Mouse (Mus musculus) cerebellum, adult 9-10 months (tissue): Measurements from ENCODE around the gene Heatr3.

Experiments
- DNase-seq: peaks from one replicate; pipeline ENCODE4 v3.0.0; 2022

Gene Heatr3

DNA sequence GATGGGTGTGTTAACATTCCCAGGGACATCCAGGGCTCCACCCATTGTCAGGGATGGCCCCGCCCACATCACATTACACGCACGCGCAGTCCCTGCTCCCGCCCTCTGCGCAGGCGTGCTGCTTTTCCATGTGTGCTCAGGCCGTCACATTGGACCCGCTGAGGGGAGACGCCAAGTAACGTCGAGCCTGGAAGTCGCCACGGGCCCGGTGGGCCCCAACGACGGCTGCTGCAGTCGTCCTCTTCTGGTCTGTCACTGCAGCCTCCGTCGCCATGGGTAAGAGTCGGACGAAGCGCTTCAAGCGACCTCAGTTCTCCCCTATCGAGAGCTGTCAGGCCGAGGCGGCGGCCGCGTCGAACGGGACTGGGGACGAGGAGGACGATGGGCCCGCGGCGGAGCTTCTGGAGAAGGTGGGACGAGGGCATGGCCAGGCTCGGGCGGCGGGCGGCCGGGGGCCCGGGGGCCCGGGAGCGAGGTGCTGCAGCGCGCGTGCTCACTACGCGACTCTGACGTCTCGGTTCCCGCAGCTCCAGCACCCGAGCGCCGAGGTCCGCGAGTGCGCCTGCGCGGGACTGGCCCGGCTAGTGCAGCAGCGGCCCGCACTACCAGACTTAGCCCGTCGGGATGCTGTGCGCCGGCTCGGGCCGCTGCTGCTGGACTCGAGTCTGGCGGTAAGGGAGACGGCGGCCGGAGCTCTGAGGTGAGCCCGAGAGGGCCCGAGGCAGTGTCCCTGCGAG lies at the start of gene Heatr3:
TSS of gene Heatr3 (plus strand) at position 108 of the 737 bp plus-strand sequence.
- peak; percentile 97 for DNase-seq

GRCm38 (mm10) chr8:88088006-88088405 lies 49.6 kb upstream of the Heatr3 start:
- DNase-seq: no peak

DNA sequence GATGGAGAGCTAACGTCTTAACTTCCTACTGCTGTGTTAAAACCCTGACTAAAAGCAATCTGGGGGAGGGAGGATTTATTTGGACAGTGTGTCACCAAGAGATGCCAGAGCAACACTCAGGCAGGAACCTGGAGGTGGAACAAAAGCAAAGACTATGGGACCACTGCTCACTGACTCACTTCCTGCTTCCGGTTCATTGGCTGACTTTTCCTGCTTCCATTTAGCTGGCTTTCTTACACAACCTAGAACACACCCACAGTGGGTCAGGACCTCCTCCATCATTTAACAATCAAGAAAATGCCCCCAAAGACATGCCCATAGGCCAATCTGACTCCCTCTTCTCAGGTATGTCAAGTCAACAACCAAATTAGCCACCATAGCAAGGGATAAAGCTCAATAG lies 46.0 kb upstream of the Heatr3 start:
- no peak for DNase-seq

- DNase-seq: no peak
Observed at GRCm38 (mm10) chr8:88093367-88093766, 44.3 kb upstream of the Heatr3 start.

DNA sequence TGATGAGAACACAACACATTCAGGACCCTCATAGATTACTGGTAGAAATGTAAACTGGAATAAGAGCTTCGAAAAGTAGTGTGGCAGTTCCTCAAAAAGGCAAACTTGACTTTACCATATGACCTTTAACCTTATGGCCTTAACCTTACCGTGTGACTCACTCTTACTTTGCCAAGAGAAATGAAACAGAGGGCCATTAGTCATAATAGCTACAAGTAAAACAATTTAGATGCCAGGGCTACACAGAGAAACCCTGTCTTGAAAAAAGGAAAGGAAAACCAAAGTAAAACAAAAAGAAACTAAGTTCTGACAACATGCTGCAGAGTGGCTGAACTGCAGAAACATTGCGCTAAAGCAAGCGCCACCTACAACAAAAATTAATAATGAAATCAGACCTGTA lies 38.8 kb upstream of the Heatr3 start:
- DNase-seq: no peak

GRCm38 (mm10) chr8:88099526-88099925 lies 38.1 kb upstream of the Heatr3 start:
- peak; percentile 43 for DNase-seq

DNA sequence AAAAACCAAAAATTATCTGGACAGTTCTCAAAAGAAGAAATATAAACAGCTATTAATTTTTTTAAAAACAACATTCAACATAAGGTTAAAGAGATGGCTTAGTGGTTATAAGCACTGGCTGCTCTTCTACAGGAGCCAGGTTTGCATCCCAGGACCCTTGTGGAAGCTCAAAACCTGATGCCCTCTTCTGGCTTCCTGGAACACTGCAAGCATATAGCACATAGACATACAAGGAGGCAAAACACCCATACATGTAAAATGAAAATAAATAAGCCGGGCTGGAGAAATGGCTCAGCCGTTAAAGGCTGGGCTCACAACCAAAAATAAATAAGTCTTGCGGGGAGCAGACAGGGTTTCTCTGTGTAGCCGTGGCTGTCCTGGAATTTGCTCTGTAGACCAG lies 28.4 kb upstream of the Heatr3 start:
- DNase-seq: no peak

- peak; percentile 99 for DNase-seq
Observed at GRCm38 (mm10) chr8:88118456-88119036, 19.1 kb upstream of the Heatr3 start, which contains the start of gene Cnep1r1. Gene Cnep1r1 (plus strand): TSS chr8:88118769.

GRCm38 (mm10) chr8:88119076-88119475 lies 18.6 kb upstream of the Heatr3 start:
- DNase-seq: no peak

DNA sequence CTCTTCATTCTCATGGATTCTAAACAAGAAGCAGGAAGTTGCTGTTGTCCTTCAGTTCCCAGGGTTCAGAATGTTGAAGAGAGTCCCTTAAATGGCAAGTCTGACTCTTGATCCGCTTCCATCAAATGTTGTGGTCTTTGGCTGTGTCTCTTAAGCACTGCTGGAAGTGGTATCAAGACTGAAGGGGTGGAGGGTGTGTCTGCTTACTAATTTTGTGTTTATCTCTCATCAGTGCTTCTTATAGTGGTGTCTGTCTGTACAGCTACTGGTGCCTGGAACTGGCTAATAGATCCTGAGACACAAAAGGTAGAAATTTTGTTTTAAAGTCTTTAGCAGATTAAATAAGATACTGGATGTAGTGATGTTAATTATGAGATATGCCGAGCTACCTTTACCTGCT lies 12.8 kb upstream of the Heatr3 start:
- no peak for DNase-seq

DNA sequence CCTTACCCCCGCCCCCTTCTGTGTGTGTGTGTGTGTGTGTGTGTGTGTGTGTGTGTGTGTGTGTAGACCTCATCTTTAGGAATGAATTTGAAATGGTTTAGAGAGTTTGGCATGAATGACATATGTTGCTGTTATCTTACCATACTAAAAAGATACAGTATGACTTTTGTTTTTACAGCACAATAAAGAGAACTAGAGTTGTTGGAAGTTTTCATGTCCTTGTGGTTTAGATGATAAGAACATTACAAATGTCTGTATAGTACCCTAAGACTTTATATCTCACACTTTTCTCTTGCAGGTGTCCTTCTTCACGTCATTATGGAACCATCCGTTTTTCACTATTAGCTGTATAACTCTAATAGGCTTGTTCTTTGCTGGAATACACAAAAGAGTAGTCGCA lies 8.3 kb upstream of the Heatr3 start:
- DNase-seq: no peak

GRCm38 (mm10) chr8:88130754-88131317 lies 6.8 kb upstream of the Heatr3 start:
- DNase-seq: no peak

- no peak for DNase-seq
Observed at GRCm38 (mm10) chr8:88139256-88139655, 1.6 kb downstream of the Heatr3 start.

GRCm38 (mm10) chr8:88141629-88142028 lies 4.0 kb downstream of the Heatr3 start:
- DNase-seq: no peak

- DNase-seq: no peak
Observed at GRCm38 (mm10) chr8:88144041-88144440, 6.4 kb downstream of the Heatr3 start.

DNA sequence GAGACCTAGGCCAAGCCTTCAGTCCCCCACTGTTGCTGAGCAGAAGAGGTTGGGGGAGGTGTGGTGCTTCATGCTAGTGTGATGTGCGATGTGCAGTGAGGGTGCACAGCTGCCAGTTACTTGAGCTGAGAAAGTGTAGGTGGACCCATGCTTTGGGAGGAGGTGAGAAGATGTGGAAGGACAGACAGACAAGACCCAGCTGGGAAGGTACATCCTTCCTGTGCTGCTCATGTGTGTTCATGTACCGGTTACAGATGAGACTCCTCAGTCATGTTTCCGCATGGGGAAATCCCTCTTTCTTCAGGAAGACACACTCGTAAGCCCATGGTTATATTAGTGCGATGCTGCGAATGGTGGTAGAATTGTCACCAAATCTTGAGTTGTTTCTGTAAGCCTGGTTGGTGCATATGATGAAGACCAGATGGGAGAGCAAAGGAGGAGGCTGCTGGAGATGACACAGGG lies 13.3 kb downstream of the Heatr3 start:
- DNase-seq: no peak

GRCm38 (mm10) chr8:88160237-88160995 lies 22.8 kb downstream of the Heatr3 start:
- no peak for DNase-seq

DNA sequence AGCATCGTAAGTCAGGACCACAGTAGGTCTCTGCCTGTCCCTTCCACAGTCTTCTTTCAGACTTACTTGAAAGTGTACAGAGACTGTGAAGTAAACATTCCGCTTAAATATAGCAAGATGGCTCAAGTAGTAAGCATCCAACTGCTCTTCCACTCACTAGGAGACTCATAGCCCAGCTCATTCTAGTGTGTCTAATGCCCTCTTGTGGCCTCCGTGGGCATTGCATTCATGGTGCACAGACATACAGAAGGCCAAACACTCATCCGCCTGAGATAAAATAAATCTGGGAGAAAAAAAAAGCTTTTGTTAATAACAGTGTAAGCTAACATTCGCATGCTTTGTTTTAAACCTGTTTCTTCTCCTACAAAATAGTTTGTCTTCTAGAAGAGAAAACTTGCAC lies 23.8 kb downstream of the Heatr3 start:
- peak; percentile 48 for DNase-seq

DNA sequence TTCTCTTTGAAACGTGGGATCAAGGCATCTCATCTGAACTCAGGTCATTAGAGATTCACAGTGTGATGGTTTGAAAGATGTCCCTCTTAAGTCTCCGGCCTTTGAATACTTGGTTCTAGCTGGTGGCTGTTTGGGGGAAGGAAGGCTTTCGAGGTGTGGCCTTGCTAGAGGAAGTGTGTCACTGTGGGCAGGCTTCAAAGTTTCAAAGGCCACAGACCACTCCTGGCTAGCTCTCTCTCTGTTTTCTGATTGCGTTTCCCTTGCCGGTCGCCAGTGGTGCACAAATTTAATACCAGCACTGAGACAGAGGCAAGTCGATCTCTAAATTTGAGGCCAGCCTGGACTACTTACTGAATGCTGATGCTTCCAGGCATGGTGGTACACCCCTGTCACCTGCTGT lies 37.6 kb downstream of the Heatr3 start:
- no peak for DNase-seq

GRCm38 (mm10) chr8:88177291-88177690 lies 39.6 kb downstream of the Heatr3 start:
- no peak for DNase-seq

DNA sequence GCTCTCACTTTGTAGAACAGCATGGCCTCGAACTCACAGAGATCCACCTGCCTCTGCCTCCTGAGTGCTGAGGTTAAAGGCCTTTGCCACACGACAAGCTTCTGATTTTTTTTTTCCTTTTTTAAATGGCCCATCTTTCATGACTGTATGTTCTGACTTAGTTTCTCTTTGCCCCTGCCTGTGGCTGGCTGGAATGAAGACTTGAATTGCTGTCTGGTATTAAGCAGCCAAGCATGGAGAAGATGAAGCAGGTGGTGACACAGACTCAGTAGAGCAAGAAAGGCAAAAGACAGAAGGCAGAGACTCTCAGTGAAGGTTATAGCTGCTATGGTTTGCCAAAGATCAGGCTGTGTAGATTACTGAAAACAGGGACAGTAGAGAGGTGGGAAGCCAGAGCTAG lies 45.5 kb downstream of the Heatr3 start:
- no peak for DNase-seq

- no peak for DNase-seq
Observed at GRCm38 (mm10) chr8:88184914-88185313, 47.3 kb downstream of the Heatr3 start.

DNA sequence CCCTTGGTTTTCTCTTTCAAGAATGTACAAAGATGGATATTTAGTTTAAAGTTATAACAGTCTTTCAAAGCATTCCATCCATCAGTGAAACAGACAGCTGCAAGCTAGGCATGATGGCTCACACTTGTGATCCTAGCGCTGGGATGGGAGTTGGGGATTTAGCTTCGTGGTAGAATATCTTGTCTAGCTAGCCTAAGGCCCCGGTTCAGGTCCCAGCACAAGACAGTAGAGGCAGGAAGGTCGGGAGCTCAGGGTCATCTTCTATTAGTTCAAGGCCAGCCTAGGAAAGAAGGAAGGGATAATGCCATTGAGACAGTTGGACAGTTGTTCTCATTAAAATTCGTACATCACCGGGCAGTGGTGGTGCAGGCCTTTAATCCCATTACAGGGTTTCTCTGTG lies 48.1 kb downstream of the Heatr3 start:
- DNase-seq: no peak

- DNase-seq: no peak
Observed at GRCm38 (mm10) chr8:88197328-88197727, 59.7 kb downstream of the Heatr3 start.
